Mouse (Mus musculus) liver, embryonic 14.5 days (tissue): ENCODE measurements around the gene Hesx1.

Experiments
- CTCF ChIP-seq: IDR thresholded peaks from 2 replicates; pipeline ENCODE4 v1.5.1; 2016; ENCODE audit warnings: antibody characterized with exemption, low read depth, control low read depth
- EP300 ChIP-seq: IDR thresholded peaks from 2 replicates; pipeline ENCODE4 v1.6.1; 2016; ENCODE audit warnings: antibody characterized with exemption, low read depth

- TF ChIP-seq CTCF (no peak), EP300 (no peak)
Measured at GRCm38 (mm10) chr14:27044967-27045361, 50.7 kb downstream of the Hesx1 start.
